Mouse (Mus musculus): Measurements from ENCODE around the gene Ptchd1. TPM values are rescaled to one million over a fixed set of nuclear protein-coding genes. Genes with fewer than 3 reads are reported as not detected.

The Ptchd1 gene
- polyA plus RNA-seq, 1 experiment, result 4.3 TPM

Other genes starting within 250 kb of the Ptchd1 start
- gene Gm15155, start 927 bp upstream of the Ptchd1 start, polyA plus RNA-seq (2012; rRNA removed), result 0.12 and 0.32 TPM in 2 replicates

Data from frontal cortex, adult 2 months (tissue).